Mouse (Mus musculus): ENCODE data around the gene Lhpp. TPM values are rescaled to one million over a fixed set of nuclear protein-coding genes. Genes with fewer than 3 reads are reported as not detected.

Lhpp gene
- polyA plus RNA-seq, 1 experiment, result 36.1 TPM

GRCm38 (mm10) chr7:132644605-132645279 lies 34.3 kb downstream of the Lhpp start:
- Histone ChIP-seq H3K27me3 (ENCODE audit: control insufficient read depth, insufficient read depth, low read length) (no peaks in the 10 kb centered on the region), H3K27ac (ENCODE audit: insufficient read depth, low read depth, low read length) (peak overlapping the region; percentile 80), H3K4me1 (ENCODE audit: control insufficient read depth, insufficient read depth, insufficient read length, low read length) (peaks cover 19% of the 10 kb centered on the region; the same call in 1 of the 2 replicates), H3K4me3 (ENCODE audit: low read depth, low read length) (no peak overlapping the region), H3K36me3 (ENCODE audit: control insufficient read depth, insufficient read depth, low read length) (peaks cover 3% of the 10 kb centered on the region; the same call in 1 of the 2 replicates)
- 28% methylated on average over 11 of the region's 11 CpGs for WGBS
- TF ChIP-seq CTCF (IDR thresholded peaks at IDR 0.05; ENCODE audit: extremely low read depth, insufficient read length, insufficient replicate concordance, low read depth, low read length), result no peak
- no peak for TF ChIP-seq POLR2A (IDR thresholded peaks at IDR 0.05; ENCODE audit: low read depth, low read length)

- Histone ChIP-seq H3K36me3 (ENCODE audit: control insufficient read depth, insufficient read depth, low read length) (peaks cover 4% of the 10 kb centered on the region), H3K4me3 (ENCODE audit: low read depth, low read length) (no peak overlapping the region), H3K27ac (ENCODE audit: insufficient read depth, low read depth, low read length) (no peak overlapping the region), H3K27me3 (ENCODE audit: control insufficient read depth, insufficient read depth, low read length) (no peaks in the 10 kb centered on the region), H3K4me1 (ENCODE audit: control insufficient read depth, insufficient read depth, insufficient read length, low read length) (peaks cover 12% of the 10 kb centered on the region; the same call in 1 of the 2 replicates)
- 100% methylated on average over 1 of the region's 1 CpGs for WGBS
- TF ChIP-seq CTCF (IDR thresholded peaks at IDR 0.05; ENCODE audit: extremely low read depth, insufficient read length, insufficient replicate concordance, low read depth, low read length) (no peak), POLR2A (IDR thresholded peaks at IDR 0.05; ENCODE audit: low read depth, low read length) (no peak)
Measured at GRCm38 (mm10) chr7:132646514-132646913, 36.1 kb downstream of the Lhpp start.

- WGBS, result 97% methylated on average over 3 of the region's 3 CpGs
- Histone ChIP-seq H3K27ac (ENCODE audit: insufficient read depth, low read depth, low read length) (no peak overlapping the region), H3K36me3 (ENCODE audit: control insufficient read depth, insufficient read depth, low read length) (peaks cover 2% of the 10 kb centered on the region), H3K4me1 (ENCODE audit: control insufficient read depth, insufficient read depth, insufficient read length, low read length) (peaks cover 16% of the 10 kb centered on the region), H3K4me3 (ENCODE audit: low read depth, low read length) (no peak overlapping the region), H3K27me3 (ENCODE audit: control insufficient read depth, insufficient read depth, low read length) (no peaks in the 10 kb centered on the region)
- no peak for TF ChIP-seq CTCF (IDR thresholded peaks at IDR 0.05; ENCODE audit: extremely low read depth, insufficient read length, insufficient replicate concordance, low read depth, low read length)
- no peak for TF ChIP-seq POLR2A (IDR thresholded peaks at IDR 0.05; ENCODE audit: low read depth, low read length)
Measured at GRCm38 (mm10) chr7:132654412-132654811, 44.0 kb downstream of the Lhpp start.

GRCm38 (mm10) chr7:132656075-132656474 lies 45.6 kb downstream of the Lhpp start:
- 0 out of 2 replicates have a peak overlapping the region, but pooled peaks have one; percentile 12 for H3K27ac ChIP-seq (ENCODE audit: insufficient read depth, low read depth, low read length)
- WGBS, result 23% methylated on average over 9 of the region's 9 CpGs
- TF ChIP-seq CTCF (IDR thresholded peaks at IDR 0.05; ENCODE audit: extremely low read depth, insufficient read length, insufficient replicate concordance, low read depth, low read length) (peak; percentile 98), POLR2A (IDR thresholded peaks at IDR 0.05; ENCODE audit: low read depth, low read length) (no peak; the same call in 1 of the 2 replicates)
- H3K4me1 ChIP-seq (ENCODE audit: control insufficient read depth, insufficient read depth, insufficient read length, low read length), result peaks cover 16% of the 10 kb centered on the region
- no peaks in the 10 kb centered on the region; the same call in 1 of the 2 replicates for H3K36me3 ChIP-seq (ENCODE audit: control insufficient read depth, insufficient read depth, low read length)
- H3K27me3 ChIP-seq (ENCODE audit: control insufficient read depth, insufficient read depth, low read length), result no peaks in the 10 kb centered on the region
- H3K4me3 ChIP-seq (ENCODE audit: low read depth, low read length), result 0 out of 2 replicates have a peak overlapping the region, but pooled peaks have one; percentile 11

- WGBS, result 5% methylated on average over 3 of the region's 3 CpGs
- Histone ChIP-seq H3K4me3 (ENCODE audit: low read depth, low read length) (no peak overlapping the region), H3K27me3 (ENCODE audit: control insufficient read depth, insufficient read depth, low read length) (no peaks in the 10 kb centered on the region), H3K27ac (ENCODE audit: insufficient read depth, low read depth, low read length) (0 out of 2 replicates have a peak overlapping the region, but pooled peaks have one; percentile 12), H3K4me1 (ENCODE audit: control insufficient read depth, insufficient read depth, insufficient read length, low read length) (peaks cover 16% of the 10 kb centered on the region), H3K36me3 (ENCODE audit: control insufficient read depth, insufficient read depth, low read length) (no peaks in the 10 kb centered on the region)
- TF ChIP-seq POLR2A (IDR thresholded peaks at IDR 0.05; ENCODE audit: low read depth, low read length), result no peak
- TF ChIP-seq CTCF (IDR thresholded peaks at IDR 0.05; ENCODE audit: extremely low read depth, insufficient read length, insufficient replicate concordance, low read depth, low read length), result peak; percentile 94; the same call in 1 of the 2 replicates
Measured at GRCm38 (mm10) chr7:132656548-132656947, 46.1 kb downstream of the Lhpp start.

GRCm38 (mm10) chr7:132657371-132658057 lies 47.1 kb downstream of the Lhpp start:
- 79% methylated on average over 14 of the region's 14 CpGs for WGBS
- Histone ChIP-seq H3K4me3 (ENCODE audit: low read depth, low read length) (no peak overlapping the region), H3K27ac (ENCODE audit: insufficient read depth, low read depth, low read length) (peak overlapping the region; percentile 31; the same call in 1 of the 2 replicates), H3K4me1 (ENCODE audit: control insufficient read depth, insufficient read depth, insufficient read length, low read length) (peaks cover 16% of the 10 kb centered on the region), H3K36me3 (ENCODE audit: control insufficient read depth, insufficient read depth, low read length) (no peaks in the 10 kb centered on the region), H3K27me3 (ENCODE audit: control insufficient read depth, insufficient read depth, low read length) (no peaks in the 10 kb centered on the region)
- no peak for TF ChIP-seq CTCF (IDR thresholded peaks at IDR 0.05; ENCODE audit: extremely low read depth, insufficient read length, insufficient replicate concordance, low read depth, low read length)
- no peak for TF ChIP-seq POLR2A (IDR thresholded peaks at IDR 0.05; ENCODE audit: low read depth, low read length)

- Histone ChIP-seq H3K4me3 (ENCODE audit: low read depth, low read length) (no peak overlapping the region), H3K4me1 (ENCODE audit: control insufficient read depth, insufficient read depth, insufficient read length, low read length) (peaks cover 16% of the 10 kb centered on the region), H3K27ac (ENCODE audit: insufficient read depth, low read depth, low read length) (peak overlapping the region; percentile 31; the same call in 1 of the 2 replicates), H3K36me3 (ENCODE audit: control insufficient read depth, insufficient read depth, low read length) (no peaks in the 10 kb centered on the region), H3K27me3 (ENCODE audit: control insufficient read depth, insufficient read depth, low read length) (no peaks in the 10 kb centered on the region)
- TF ChIP-seq CTCF (IDR thresholded peaks at IDR 0.05; ENCODE audit: extremely low read depth, insufficient read length, insufficient replicate concordance, low read depth, low read length), result no peak
- no peak for TF ChIP-seq POLR2A (IDR thresholded peaks at IDR 0.05; ENCODE audit: low read depth, low read length)
- 60% methylated on average over 9 of the region's 9 CpGs for WGBS
Measured at GRCm38 (mm10) chr7:132658058-132658450, 47.6 kb downstream of the Lhpp start.

All from small intestine, adult 2 months (tissue).